Mouse (Mus musculus) spleen, postnatal 4 days (tissue): Measurements from ENCODE around the gene Hira.
A peak's percentile ranks its signal among the peaks of the same experiment; 100 is the strongest.
"Not testable (repeated sequence)": the region's sequence is repeated elsewhere in the genome, so short reads cannot be mapped to it uniquely, and the experiment has no call there.

Source experiments
- DNase-seq, 2 experiments: peaks; one replicate each; pipeline ENCODE4 v3.0.0; 2022; ENCODE audit warnings: low spot score in 2 of 2

The Hira gene

DNA sequence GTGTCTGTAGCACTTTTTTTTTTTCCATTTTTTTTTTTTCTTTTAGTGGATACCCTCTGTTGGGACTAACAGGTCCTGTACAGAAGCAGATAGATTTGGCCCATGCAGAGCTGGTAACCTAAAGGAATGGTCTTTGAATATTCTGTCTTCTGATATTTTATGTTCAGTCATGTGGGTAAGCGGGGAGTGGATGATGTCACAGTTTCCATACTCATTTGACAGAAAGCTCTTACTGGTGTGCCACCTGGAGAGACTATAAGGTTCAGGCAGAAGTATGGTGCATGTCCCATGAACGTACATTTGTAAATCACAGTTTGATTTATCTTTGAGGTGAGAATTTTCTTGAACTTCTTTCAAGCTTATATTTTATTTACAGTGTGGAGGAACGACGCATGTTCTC is 39.2 kb downstream of the Hira start:
- no peak for DNase-seq

DNA sequence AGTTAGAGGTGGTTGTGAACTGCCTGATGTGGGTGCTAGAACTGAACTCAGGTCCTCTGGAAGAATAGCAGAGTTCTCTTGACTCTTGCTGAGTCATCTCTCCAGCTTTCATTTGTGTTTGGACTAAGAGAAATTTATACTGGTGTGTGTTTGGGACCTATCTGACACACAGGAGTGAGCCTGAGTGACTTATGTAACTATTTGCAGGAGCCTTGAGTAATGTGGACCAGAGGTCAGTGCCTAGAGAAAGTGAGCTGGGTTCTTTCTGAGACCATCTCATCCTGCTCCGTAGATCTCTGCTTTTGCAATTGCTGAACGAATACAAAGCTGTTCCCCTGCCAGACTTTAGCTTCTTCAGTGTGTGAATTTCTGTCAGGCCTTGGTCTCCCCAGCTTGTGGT is 44.9 kb downstream of the Hira start:
- DNase-seq = no peak

GRCm38 (mm10) chr16:18927963-18928362 is 51.1 kb downstream of the Hira start:
- no peak for DNase-seq

DNA sequence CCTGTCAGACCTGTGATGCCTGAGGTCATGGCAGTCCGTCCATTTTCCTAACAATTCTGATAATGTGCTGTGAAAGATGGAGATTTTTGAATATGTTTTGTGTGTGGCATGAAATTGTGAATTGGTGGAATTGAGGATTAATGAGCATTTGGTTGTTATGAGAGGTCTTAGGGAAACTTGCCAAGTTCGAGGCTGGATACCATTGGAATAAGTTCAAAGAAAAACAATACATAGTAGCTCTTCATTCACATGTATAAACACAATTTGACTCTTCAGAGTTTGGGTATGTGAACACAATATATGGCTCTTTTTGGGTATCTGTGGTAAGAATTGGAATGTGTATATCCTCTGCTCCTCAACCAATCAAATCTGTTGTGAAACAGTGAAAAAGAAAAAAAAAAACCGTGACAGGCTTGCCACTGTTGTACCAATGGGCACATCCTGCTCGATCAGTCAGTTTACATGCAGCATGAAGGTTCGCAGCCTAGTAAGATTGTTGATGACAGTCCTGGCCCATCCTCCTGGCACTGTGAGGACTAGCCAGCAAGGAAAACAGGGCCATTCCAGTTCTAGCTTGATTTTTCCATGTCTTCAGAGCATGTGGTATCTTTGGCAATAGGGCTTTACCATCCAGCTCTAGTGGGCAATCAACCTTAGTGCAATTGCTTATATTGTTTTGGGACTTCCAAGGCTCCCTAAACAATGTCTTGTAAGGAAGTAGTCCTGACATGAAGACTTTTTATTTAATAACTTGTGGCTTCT is 61.7 kb downstream of the Hira start:
- DNase-seq = no peak

DNA sequence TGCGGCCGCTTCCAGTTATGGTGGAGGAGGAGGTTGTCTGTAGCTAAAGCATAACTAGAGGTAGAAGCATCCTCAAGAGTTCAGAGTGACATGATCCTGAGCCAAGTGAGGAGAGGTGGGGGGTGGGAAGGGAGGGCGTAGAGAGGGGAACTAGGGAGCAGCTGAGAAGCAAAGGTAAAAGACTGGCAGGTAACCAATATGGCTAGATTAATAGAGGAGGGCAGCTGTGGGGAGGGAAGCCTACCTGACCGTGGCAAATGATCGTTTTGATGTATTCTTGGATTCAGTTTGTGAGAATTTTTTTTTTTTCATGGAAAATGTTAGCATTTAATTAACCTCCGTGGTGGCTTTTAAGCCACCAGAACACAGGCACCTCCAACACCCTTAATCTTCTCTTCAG is 67.1 kb downstream of the Hira start:
- DNase-seq = no peak

DNA sequence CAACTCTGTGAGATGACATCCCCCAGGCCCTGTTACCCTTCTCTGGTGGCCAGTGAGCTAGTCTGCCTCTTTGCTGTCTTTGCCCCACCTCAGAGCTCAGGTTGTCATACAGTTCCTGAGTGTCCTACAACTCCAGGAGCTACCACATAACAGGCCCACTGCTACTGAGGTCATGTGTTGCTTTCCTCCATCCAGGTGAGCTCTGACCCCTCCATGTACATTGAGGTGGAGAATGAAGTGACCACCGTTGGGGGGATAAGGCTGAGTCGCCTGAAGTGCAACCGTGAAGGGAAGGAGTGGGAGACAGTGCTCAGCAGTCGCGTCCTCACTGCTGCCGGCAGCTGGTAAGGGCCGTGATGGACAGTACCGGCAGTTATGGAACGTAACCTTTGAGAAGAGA is 72.1 kb downstream of the Hira start:
- DNase-seq = no peak

GRCm38 (mm10) chr16:18950351-18950750 is 73.5 kb downstream of the Hira start:
- no peak for DNase-seq

DNA sequence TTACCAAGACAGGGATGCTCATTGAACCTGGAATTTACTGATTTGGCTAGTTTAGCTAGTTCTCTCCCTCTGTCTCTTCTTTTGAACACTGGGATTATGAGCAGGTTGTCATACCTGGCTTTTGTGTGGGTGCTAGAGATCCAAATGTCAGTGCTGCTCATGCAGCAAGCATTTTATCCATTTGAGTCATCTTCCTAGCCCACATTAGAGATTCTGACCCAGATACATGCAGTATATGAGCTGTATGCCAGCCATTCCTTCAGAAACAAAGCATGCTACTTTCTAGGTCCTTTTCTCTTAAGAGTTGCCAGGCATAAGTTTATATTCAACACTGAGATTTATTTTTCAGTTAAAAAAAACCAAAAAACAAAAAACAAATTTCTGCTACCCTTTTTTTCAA is 76.0 kb downstream of the Hira start:
- no peak for DNase-seq

DNA sequence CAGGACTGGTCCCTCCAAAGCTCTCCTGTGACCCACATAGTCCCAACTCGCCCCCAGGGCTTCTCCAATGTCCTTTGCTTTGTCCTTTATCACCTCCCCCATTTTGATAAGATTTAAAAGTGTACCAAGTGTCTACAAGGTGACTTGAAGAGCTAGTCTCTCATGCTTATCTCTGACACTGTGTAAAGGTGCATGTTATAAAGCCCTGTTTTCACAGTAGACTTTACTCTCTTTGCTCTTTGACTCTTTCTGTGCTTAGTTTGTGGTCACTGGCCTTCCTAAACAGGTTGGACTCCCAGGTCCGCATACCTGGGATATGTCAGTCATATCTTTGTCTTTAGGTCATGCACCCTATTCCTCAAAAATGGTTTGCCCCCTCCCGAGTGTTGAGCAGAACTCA is 78.2 kb downstream of the Hira start:
- no peak for DNase-seq

DNA sequence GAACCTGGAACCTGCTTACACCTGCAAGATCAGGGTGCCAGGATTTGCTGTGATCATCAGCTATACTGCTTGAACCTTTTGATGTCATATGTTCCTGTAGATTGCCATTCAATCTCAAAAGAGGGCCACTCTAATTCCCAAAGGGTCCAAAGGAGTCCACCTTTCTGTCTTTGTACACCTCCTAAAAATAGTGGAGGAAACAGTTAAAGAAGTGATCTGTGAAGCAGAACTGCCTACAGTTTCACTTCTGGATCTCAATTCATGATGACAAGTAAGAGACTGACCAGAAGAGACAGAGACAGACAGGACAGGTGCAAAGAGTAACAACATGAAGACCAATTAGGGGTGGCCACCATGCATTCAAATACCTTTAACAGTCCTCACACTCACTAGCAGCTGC is 86.6 kb downstream of the Hira start:
- no peak for DNase-seq

GRCm38 (mm10) chr16:18969420-18970128 is 92.7 kb downstream of the Hira start:
- DNase-seq = no peak

DNA sequence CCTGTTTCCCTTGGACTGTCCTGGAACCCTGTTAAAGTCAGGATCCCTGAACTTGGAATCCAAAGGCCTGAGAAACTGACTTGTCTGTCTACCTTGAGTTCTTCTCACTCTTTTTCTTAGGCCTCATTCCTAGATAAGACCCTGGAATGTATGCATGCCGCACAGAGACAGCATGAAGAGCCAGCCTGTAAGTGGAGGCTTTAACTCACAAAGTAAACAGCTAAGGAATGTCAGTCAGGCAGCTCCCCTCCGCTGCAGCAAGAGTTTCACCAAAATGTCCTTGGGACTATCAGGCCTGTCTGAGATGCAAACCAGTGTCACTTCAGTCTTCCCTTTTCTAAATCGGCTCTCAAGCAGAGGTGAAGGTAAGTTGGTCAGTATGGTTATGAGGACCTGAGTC is 94.0 kb downstream of the Hira start:
- no peak for DNase-seq

GRCm38 (mm10) chr16:18975665-18976064 is 98.8 kb downstream of the Hira start:
- not testable (repeated sequence) for DNase-seq

- no peak for DNase-seq
Measured at GRCm38 (mm10) chr16:18976315-18976714, 99.5 kb downstream of the Hira start.

GRCm38 (mm10) chr16:18986381-18986780 is 109.5 kb downstream of the Hira start:
- DNase-seq = no peak

- DNase-seq = no peak
Measured at GRCm38 (mm10) chr16:18986860-18987259, 110.0 kb downstream of the Hira start.

GRCm38 (mm10) chr16:19002610-19003389 is 126.0 kb downstream of the Hira start:
- DNase-seq = peak; percentile 39 to 67

- no peak for DNase-seq
Measured at GRCm38 (mm10) chr16:19003757-19004156, 126.9 kb downstream of the Hira start.

DNA sequence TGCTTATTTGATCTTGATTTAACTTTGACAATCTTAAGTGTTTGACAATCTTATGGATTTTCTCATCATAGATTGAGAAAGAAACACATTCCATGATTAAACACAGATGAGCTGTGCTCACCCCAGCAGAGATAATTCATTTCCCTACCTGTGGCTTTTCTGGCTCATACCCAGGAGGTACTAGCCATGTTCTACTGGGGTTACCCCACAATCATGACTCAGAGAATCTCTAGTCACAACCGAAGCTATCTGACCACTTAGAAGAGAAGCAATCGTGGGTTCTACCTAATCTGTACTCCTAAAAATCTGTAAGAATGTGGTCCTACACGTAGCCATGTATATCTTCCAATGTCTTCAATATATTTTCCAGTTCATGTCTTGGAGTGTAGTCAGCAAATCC is 128.5 kb downstream of the Hira start:
- no peak for DNase-seq

DNA sequence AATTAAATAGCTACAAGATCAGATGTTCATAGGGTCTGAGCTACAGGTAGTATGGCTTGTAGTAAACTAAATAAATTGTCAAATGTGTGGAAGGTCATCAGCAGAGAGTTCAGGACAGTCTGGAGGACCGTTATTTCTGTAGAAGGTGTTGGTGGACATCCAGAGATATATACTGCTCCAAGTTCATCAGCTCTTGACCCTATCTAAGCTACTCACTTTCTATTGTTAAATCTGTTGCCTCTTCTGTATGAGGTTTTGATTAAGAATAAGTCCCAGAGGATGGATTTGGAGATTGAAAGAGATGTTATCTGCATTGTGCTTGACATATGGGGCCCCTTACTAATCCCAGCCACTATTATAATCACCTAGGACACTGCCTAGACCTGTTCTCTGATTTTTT is 129.9 kb downstream of the Hira start:
- DNase-seq = no peak

DNA sequence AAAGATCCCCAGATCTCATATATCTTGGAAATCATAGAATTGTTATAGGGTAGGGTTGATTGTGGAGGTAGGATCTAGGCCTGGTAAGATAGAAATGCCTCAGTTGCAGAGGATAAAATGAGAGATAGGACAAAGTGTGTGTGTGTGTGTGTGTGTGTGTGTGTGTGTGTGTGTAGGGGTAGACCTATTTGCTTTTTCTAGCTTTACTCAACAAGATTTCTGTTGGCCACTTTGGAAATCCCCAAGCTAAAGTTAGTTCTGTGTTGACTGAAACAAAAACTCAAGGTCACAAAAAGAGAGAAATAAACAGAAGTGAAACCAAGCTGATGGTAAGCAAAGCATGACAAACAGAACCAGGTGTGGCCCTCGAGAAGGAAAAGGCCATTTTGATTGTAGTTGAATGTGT is 130.4 kb downstream of the Hira start:
- DNase-seq = peak in 1 of 2 experiments; percentile 27

- no peak for DNase-seq
Measured at GRCm38 (mm10) chr16:19010710-19011109, 133.9 kb downstream of the Hira start.

DNA sequence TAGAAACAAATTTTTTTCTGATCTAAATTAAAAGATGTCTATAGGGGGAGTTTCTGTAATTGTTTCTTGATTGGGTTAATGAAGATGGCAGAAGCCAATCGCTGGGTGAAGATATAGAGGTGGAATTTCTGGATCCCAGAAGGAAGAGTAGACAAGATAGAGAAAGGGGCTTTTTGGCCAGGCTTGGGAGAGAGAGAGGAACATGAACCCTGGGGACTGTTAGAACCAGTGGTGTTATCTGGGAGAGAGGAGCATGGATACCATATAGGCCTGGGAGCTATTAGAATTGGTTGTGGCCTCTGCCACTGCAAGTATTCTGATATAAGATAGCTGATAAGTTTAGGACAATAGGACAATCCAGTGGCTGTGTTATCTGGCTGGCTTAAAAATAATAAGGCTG is 136.7 kb downstream of the Hira start:
- DNase-seq = no peak
